8 mouse cellular contexts compared by ENCODE assay signal in genomic region chr12:59060322-59060721, GRCm38 (mm10). TPM values are rescaled to one million over a fixed set of nuclear protein-coding genes. Genes with fewer than 3 reads are reported as not detected.
DNase-seq lines count a peak whose midpoint lies in the region; ATAC-seq and TF ChIP-seq lines count a peak whose summit lies in the region.

No protein-coding gene starts in this region.

- H3K4me3 ChIP-seq in megakaryocyte, embryonic 14.5 days (replicated peaks), result peak overlapping the region; percentile 100
- H3K4me3 ChIP-seq in embryonic facial prominence, embryonic 15.5 days (replicated peaks), result peak overlapping the region; percentile 79
- peak overlapping the region; percentile 85 for H3K4me3 ChIP-seq in limb, embryonic 11.5 days (ENCODE audit: low read depth, low read length)
- H3K4me3 ChIP-seq in small intestine, adult 2 months (ENCODE audit: low read depth, low read length), result peak overlapping the region; percentile 94; the same call in 1 of the 2 replicates

- H3K4me2 ChIP-seq in embryonic facial prominence, embryonic 15.5 days (replicated peaks), result peak overlapping the region; percentile 58
- peak overlapping the region; percentile 63 for H3K4me2 ChIP-seq in limb, embryonic 11.5 days (ENCODE audit: low read depth, severe bottlenecking)

- peak overlapping the region; percentile 82 for H3K9ac ChIP-seq in embryonic facial prominence, embryonic 15.5 days
- H3K9ac ChIP-seq in limb, embryonic 11.5 days (ENCODE audit: low read length), result peak overlapping the region; percentile 77

- no peak for TF ChIP-seq CTCF in small intestine, adult 2 months (IDR thresholded peaks at IDR 0.05; ENCODE audit: extremely low read depth, insufficient read length, insufficient replicate concordance, low read depth, low read length)

- no peak for ATAC-seq in megakaryocyte, adult 5-6 weeks (ENCODE audit: poor library complexity, severe bottlenecking)
- no peak for ATAC-seq in embryonic facial prominence, embryonic 15.5 days (ENCODE audit: insufficient number of reproducible peaks, low FRiP score, low TSS enrichment, low read depth)
- ATAC-seq in limb, embryonic 11.5 days (ENCODE audit: insufficient number of reproducible peaks, low FRiP score, low TSS enrichment, low read depth), result no peak

- no peak for DNase-seq in limb, embryonic 11.5 days (ENCODE audit: low spot score)
- DNase-seq in right cerebral cortex, adult 2 months (ENCODE audit: low spot score in 2 of 2), result no peak
- DNase-seq in gastrocnemius, postnatal 36 days, result no peak
- DNase-seq in cerebellum, adult 8-10 months, result no peak

- WGBS in embryonic facial prominence, embryonic 15.5 days, result 35% methylated on average over 4 of the region's 4 CpGs
- 73% methylated on average over 4 of the region's 4 CpGs for WGBS in limb, embryonic 11.5 days
- WGBS in small intestine, adult 2 months, result 29% methylated on average over 4 of the region's 4 CpGs

- H3K9me3 ChIP-seq in megakaryocyte, embryonic 14.5 days, result no peaks in the 10 kb centered on the region
- no peaks in the 10 kb centered on the region for H3K9me3 ChIP-seq in embryonic facial prominence, embryonic 15.5 days (replicated peaks)
- no peaks in the 10 kb centered on the region for H3K9me3 ChIP-seq in limb, embryonic 11.5 days (ENCODE audit: control insufficient read depth, low read length)

- peaks cover 37% of the 10 kb centered on the region for H3K36me3 ChIP-seq in megakaryocyte, embryonic 14.5 days (replicated peaks; ENCODE audit: low read length)
- H3K36me3 ChIP-seq in embryonic facial prominence, embryonic 15.5 days, result peaks cover 24% of the 10 kb centered on the region
- no peaks in the 10 kb centered on the region for H3K36me3 ChIP-seq in limb, embryonic 11.5 days (ENCODE audit: control insufficient read depth, insufficient read depth, low read length)
- H3K36me3 ChIP-seq in small intestine, adult 2 months (ENCODE audit: control insufficient read depth, insufficient read depth, low read length), result peaks cover 6% of the 10 kb centered on the region; the same call in 1 of the 2 replicates

- TF ChIP-seq POLR2A in small intestine, adult 2 months (IDR thresholded peaks at IDR 0.05; ENCODE audit: low read depth, low read length), result no peak

- peak overlapping the region; percentile 96 for H3K27ac ChIP-seq in embryonic facial prominence, embryonic 15.5 days (replicated peaks)
- H3K27ac ChIP-seq in limb, embryonic 11.5 days (replicated peaks; ENCODE audit: low read depth, low read length), result no peak overlapping the region; the same call in 1 of the 2 replicates
- H3K27ac ChIP-seq in small intestine, adult 2 months (ENCODE audit: insufficient read depth, low read depth, low read length), result peak overlapping the region; percentile 91; the same call in 1 of the 2 replicates

- peaks cover 46% of the 10 kb centered on the region for H3K4me1 ChIP-seq in megakaryocyte, embryonic 14.5 days
- peaks cover 13% of the 10 kb centered on the region for H3K4me1 ChIP-seq in embryonic facial prominence, embryonic 15.5 days
- H3K4me1 ChIP-seq in limb, embryonic 11.5 days (ENCODE audit: control insufficient read depth, insufficient read depth, low read length), result peaks cover 2% of the 10 kb centered on the region; the same call in 1 of the 2 replicates
- peaks cover 7% of the 10 kb centered on the region; the same call in 1 of the 2 replicates for H3K4me1 ChIP-seq in small intestine, adult 2 months (ENCODE audit: control insufficient read depth, insufficient read depth, insufficient read length, low read length)

- H3K27me3 ChIP-seq in megakaryocyte, embryonic 14.5 days (replicated peaks), result no peaks in the 10 kb centered on the region
- H3K27me3 ChIP-seq in embryonic facial prominence, embryonic 15.5 days, result no peaks in the 10 kb centered on the region
- H3K27me3 ChIP-seq in limb, embryonic 11.5 days (ENCODE audit: control insufficient read depth, insufficient read depth, low read length), result no peaks in the 10 kb centered on the region
- no peaks in the 10 kb centered on the region for H3K27me3 ChIP-seq in small intestine, adult 2 months (ENCODE audit: control insufficient read depth, insufficient read depth, low read length)

- intact Hi-C loops in gastrocnemius, postnatal 36 days (cut with DNase I), result no loop called here

RNA-seq across cellular contexts. Expression of gene Trappc6b, which starts 0.9 kb away (rescaled TPM):
- polyA plus RNA-seq in megakaryocyte, embryonic 14.5 days (2012; ENCODE audit: insufficient read depth, low replicate concordance), result 15.5 and 76.7 TPM in 2 replicates
- 86.7 and 89.7 TPM in 2 replicates for total RNA-seq in megakaryocyte, adult 5-6 weeks (2015)
- 47.0 and 65.2 TPM in 2 replicates for total RNA-seq in megakaryocyte, adult 5-6 weeks (2017)
- polyA plus RNA-seq in embryonic facial prominence, embryonic 15.5 days (2015; fragmentation: Nextera tagmentation; extraction: Ambion mirVana), result 88.8 and 92.8 TPM in 2 replicates
- polyA plus RNA-seq in limb, embryonic 11.5 days (2014; fragmentation: Nextera tagmentation; extraction: Ambion mirVana), result 49.8 and 56.9 TPM in 2 replicates
- 30.0 and 56.7 TPM in 2 replicates for polyA plus RNA-seq in small intestine, adult 2 months (2012; rRNA removed)
- total RNA-seq in gastrocnemius, postnatal 36 days (2021), result 10 to 100 TPM; 28.5 to 40.1 TPM

RNA-seq across cellular contexts. Expression of gene Pnn, which starts 6.4 kb away (rescaled TPM):
- 14.7 and 32.9 TPM in 2 replicates for polyA plus RNA-seq in megakaryocyte, embryonic 14.5 days (2012; ENCODE audit: insufficient read depth, low replicate concordance)
- 45.4 and 47.7 TPM in 2 replicates for total RNA-seq in megakaryocyte, adult 5-6 weeks (2015)
- total RNA-seq in megakaryocyte, adult 5-6 weeks (2017), result 67.4 and 83.2 TPM in 2 replicates
- polyA plus RNA-seq in embryonic facial prominence, embryonic 15.5 days (2015; fragmentation: Nextera tagmentation; extraction: Ambion mirVana), result 93.2 and 101 TPM in 2 replicates
- 118 and 132 TPM in 2 replicates for polyA plus RNA-seq in limb, embryonic 11.5 days (2014; fragmentation: Nextera tagmentation; extraction: Ambion mirVana)
- polyA plus RNA-seq in small intestine, adult 2 months (2012; rRNA removed), result 5.2 and 8.9 TPM in 2 replicates
- 10 to 100 TPM; 16.5 to 21.3 TPM for total RNA-seq in gastrocnemius, postnatal 36 days (2021)

RNA-seq across cellular contexts. Expression of gene Mia2, which starts 35.3 kb away (rescaled TPM):
- polyA plus RNA-seq in megakaryocyte, embryonic 14.5 days (2012; ENCODE audit: insufficient read depth, low replicate concordance), result 12.8 and 26.3 TPM in 2 replicates
- 259 and 268 TPM in 2 replicates for total RNA-seq in megakaryocyte, adult 5-6 weeks (2015)
- 263 and 350 TPM in 2 replicates for total RNA-seq in megakaryocyte, adult 5-6 weeks (2017)
- polyA plus RNA-seq in embryonic facial prominence, embryonic 15.5 days (2015; fragmentation: Nextera tagmentation; extraction: Ambion mirVana), result 58.2 and 59.0 TPM in 2 replicates
- polyA plus RNA-seq in limb, embryonic 11.5 days (2014; fragmentation: Nextera tagmentation; extraction: Ambion mirVana), result 65.9 and 73.3 TPM in 2 replicates
- polyA plus RNA-seq in small intestine, adult 2 months (2012; rRNA removed), result 21.9 and 37.8 TPM in 2 replicates
- total RNA-seq in gastrocnemius, postnatal 36 days (2021), result 100 to 1,000 TPM in 1 of 2 experiments, 10 to 100 TPM in 1; 83.9 to 111 TPM

RNA-seq across cellular contexts. Expression of gene Gemin2, which starts 47.1 kb away (rescaled TPM):
- polyA plus RNA-seq in megakaryocyte, embryonic 14.5 days (2012; ENCODE audit: insufficient read depth, low replicate concordance), result 1.8 TPM in 1 of 2 replicates, not detected in the other
- total RNA-seq in megakaryocyte, adult 5-6 weeks (2015), result 10.1 and 14.3 TPM in 2 replicates
- total RNA-seq in megakaryocyte, adult 5-6 weeks (2017), result 9.3 and 10.7 TPM in 2 replicates
- polyA plus RNA-seq in embryonic facial prominence, embryonic 15.5 days (2015; fragmentation: Nextera tagmentation; extraction: Ambion mirVana), result 23.6 and 26.4 TPM in 2 replicates
- polyA plus RNA-seq in limb, embryonic 11.5 days (2014; fragmentation: Nextera tagmentation; extraction: Ambion mirVana), result 39.8 and 40.2 TPM in 2 replicates
- 0.74 and 1.1 TPM in 2 replicates for polyA plus RNA-seq in small intestine, adult 2 months (2012; rRNA removed)
- total RNA-seq in gastrocnemius, postnatal 36 days (2021), result 1 to 10 TPM; 3.8 to 4.6 TPM

RNA-seq across cellular contexts. Expression of gene Sec23a, which starts 48.5 kb away (rescaled TPM):
- polyA plus RNA-seq in megakaryocyte, embryonic 14.5 days (2012; ENCODE audit: insufficient read depth, low replicate concordance), result 1.2 and 1.5 TPM in 2 replicates
- 17.5 and 21.1 TPM in 2 replicates for total RNA-seq in megakaryocyte, adult 5-6 weeks (2015)
- 20.5 and 21.1 TPM in 2 replicates for total RNA-seq in megakaryocyte, adult 5-6 weeks (2017)
- 85.1 and 87.9 TPM in 2 replicates for polyA plus RNA-seq in embryonic facial prominence, embryonic 15.5 days (2015; fragmentation: Nextera tagmentation; extraction: Ambion mirVana)
- 86.9 and 87.1 TPM in 2 replicates for polyA plus RNA-seq in limb, embryonic 11.5 days (2014; fragmentation: Nextera tagmentation; extraction: Ambion mirVana)
- 9.7 and 26.3 TPM in 2 replicates for polyA plus RNA-seq in small intestine, adult 2 months (2012; rRNA removed)
- total RNA-seq in gastrocnemius, postnatal 36 days (2021), result 10 to 100 TPM; 45.0 to 51.3 TPM
